Mouse (Mus musculus): ENCODE data around the gene Zfp106. TPM values are rescaled to one million over a fixed set of nuclear protein-coding genes. Genes with fewer than 3 reads are reported as not detected.

Gene Zfp106
- 38.7 and 41.0 TPM in 2 replicates for polyA plus RNA-seq (2015; fragmentation: Nextera tagmentation; extraction: Ambion mirVana)

DNA sequence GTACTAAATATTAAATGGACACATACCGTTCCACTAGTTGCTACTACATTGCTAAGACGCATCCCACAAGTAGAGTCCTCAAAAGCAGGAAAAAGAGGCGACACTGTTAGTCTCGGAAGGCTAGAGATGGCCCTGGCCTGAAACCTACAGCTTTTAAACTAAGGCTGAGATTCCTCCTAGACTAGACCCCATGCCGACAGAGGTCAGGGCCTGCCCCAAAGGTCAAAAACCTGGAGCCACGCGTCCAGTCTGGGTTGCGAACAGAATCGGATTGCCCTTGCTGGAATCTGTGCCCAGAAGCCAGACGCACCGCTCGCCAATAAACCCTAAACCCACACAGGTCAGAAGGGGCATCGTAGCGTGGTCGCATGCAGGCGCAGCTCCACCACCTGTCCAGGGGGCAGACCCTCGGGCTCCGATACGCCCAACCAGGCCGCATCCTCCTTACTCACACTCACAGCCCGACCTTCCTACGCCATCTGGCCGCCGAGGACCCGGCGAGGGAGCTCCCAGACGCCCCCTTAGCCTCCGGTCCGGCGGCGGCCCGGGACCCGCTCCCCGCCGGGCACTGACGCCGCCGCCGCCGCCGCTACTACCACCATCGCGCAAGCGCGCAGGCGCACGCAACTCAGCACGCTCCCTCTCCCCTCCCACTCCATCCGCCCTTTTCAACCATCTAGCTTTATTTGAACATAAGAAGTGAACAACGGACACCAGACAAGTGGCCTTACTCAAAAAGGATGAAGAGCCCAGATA is at the start of gene Zfp106:
Zfp106 (minus strand) TSS at position 609 of the 756 bp plus-strand sequence.
- Histone ChIP-seq H3K4me1 (ENCODE audit: control insufficient read depth, insufficient read depth, low read length) (peaks cover under 1% of the 10 kb centered on the region), H3K27ac (ENCODE audit: low read length) (peak within 1 kb of the TSS; percentile 65; the same call in 1 of the 2 replicates), H3K36me3 (ENCODE audit: control insufficient read depth, insufficient read depth, low read length) (no peaks in the 10 kb centered on the region), H3K9me3 (replicated peaks; ENCODE audit: control insufficient read depth, low read length) (no peaks in the 10 kb centered on the region), H3K4me2 (ENCODE audit: low read depth, low read length) (peak within 1 kb of the TSS; percentile 72), H3K27me3 (ENCODE audit: control insufficient read depth, insufficient read depth, low read length) (no peaks in the 10 kb centered on the region), H3K4me3 (replicated peaks; ENCODE audit: low read length) (peak within 1 kb of the TSS; percentile 73), H3K9ac (ENCODE audit: low read length) (peak within 1 kb of the TSS; percentile 88)
- WGBS, result under 1% methylated on average over 50 of the region's 50 CpGs
- ATAC-seq (ENCODE audit: insufficient read depth, low FRiP score), result peak; percentile 80

DNA sequence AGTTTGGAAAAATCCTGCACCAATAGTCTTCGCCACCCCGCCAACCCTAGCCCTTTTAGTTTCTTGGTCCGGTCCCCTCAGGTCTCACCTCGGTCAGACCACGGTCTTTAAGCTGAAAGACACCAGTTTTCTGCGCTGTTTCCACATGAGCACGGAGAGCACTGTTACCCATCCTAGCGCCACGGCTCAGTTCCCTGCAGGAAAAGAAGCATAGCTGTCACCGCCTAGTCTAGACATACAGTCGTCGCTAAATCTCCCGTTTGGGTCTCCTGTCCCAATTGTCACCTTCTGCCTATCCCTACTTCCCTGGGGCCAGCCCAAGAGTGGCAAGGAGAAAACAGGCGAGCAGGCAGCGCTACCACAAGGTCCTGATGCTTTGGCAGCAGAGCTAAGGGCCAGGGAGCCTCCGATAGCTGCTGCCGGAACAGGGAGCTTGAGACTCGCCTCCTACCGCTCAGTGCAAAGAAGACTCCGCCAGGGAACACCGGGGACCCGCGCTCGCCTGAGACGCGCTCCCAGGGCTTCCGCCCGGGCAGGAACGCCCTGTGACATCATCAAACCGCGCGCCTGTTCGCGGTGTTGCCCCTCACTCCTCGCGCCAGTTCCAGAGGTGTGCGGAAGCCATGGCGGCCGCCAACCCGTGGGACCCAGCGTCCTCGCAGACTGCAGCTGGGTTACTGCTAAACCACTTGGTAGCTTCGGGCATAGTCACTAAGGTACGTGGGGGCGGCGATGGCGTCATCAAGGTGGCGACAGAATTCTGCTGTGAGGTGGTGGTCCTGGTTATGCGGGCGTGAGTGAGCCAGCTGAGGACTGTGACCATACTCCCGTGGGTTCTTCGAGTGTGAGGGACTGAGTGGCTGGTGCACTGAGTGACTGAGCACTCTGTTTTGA is 45.4 kb upstream of the Zfp106 start, which contains the start of the genes Haus2 and Lrrc57:
Haus2 (plus strand) TSS at position 554 of the 894 bp plus-strand sequence.
Lrrc57 (minus strand) TSS at position 691 of the 894 bp plus-strand sequence.
- Histone ChIP-seq H3K27me3 (ENCODE audit: control insufficient read depth, insufficient read depth, low read length) (no peaks in the 10 kb centered on the region), H3K36me3 (ENCODE audit: control insufficient read depth, insufficient read depth, low read length) (peaks cover 6% of the 10 kb centered on the region; the same call in 1 of the 2 replicates), H3K27ac (ENCODE audit: low read length) (peak within 1 kb of the TSS; percentile 94), H3K4me3 (replicated peaks; ENCODE audit: low read length) (peak within 1 kb of the TSS; percentile 95), H3K4me2 (ENCODE audit: low read depth, low read length) (peak within 1 kb of the TSS; percentile 93), H3K9me3 (replicated peaks; ENCODE audit: control insufficient read depth, low read length) (no peaks in the 10 kb centered on the region), H3K4me1 (ENCODE audit: control insufficient read depth, insufficient read depth, low read length) (peaks cover 7% of the 10 kb centered on the region), H3K9ac (ENCODE audit: low read length) (peak within 1 kb of the TSS; percentile 94)
- WGBS, result under 1% methylated on average over 52 of the region's 52 CpGs
- peak; percentile 97 for ATAC-seq (ENCODE audit: insufficient read depth, low FRiP score)

DNA sequence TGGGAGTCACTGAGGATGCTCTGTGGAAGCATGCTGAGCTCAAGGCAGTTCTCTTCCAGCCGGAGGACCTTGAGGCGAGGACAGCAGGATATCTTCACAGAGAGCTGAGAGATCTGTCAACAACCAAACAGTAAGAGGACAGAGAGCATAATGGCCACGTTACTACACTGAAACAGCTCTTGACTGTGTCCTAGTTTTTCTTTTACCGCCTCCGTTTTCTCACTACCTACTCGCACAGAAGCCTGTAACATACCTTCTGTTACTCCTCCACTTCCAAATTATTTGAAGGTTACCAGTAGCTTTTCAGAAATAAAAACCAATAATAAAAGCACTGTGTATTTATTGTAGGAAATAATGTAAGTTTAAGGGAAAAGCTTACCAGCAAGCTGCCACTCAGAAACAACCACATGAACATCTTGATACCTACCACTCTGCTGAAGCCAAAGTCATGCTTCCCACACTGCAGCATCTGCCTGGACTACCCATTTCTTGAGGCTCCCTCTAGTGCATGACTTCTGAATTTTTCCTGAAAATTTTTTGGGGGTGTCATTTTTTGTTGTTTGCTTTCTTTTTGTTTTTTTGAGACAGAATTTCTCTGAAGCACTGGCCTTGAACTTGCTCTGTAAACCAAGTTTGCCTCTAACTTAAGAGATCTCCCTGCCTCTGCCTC is 42.5 kb upstream of the Zfp106 start:
- no peak overlapping the region for H3K27ac ChIP-seq (ENCODE audit: low read length)
- H3K4me2 ChIP-seq (ENCODE audit: low read depth, low read length), result no peak overlapping the region
- H3K27me3 ChIP-seq (ENCODE audit: control insufficient read depth, insufficient read depth, low read length), result no peaks in the 10 kb centered on the region
- H3K9me3 ChIP-seq (replicated peaks; ENCODE audit: control insufficient read depth, low read length), result no peaks in the 10 kb centered on the region
- H3K4me3 ChIP-seq (replicated peaks; ENCODE audit: low read length), result no peak overlapping the region
- ATAC-seq (ENCODE audit: insufficient read depth, low FRiP score), result no peak
- WGBS, result 83% methylated on average over 6 of the region's 6 CpGs
- H3K9ac ChIP-seq (ENCODE audit: low read length), result no peak overlapping the region
- peaks cover 7% of the 10 kb centered on the region for H3K4me1 ChIP-seq (ENCODE audit: control insufficient read depth, insufficient read depth, low read length)
- H3K36me3 ChIP-seq (ENCODE audit: control insufficient read depth, insufficient read depth, low read length), result peaks cover 2% of the 10 kb centered on the region; the same call in 1 of the 2 replicates

DNA sequence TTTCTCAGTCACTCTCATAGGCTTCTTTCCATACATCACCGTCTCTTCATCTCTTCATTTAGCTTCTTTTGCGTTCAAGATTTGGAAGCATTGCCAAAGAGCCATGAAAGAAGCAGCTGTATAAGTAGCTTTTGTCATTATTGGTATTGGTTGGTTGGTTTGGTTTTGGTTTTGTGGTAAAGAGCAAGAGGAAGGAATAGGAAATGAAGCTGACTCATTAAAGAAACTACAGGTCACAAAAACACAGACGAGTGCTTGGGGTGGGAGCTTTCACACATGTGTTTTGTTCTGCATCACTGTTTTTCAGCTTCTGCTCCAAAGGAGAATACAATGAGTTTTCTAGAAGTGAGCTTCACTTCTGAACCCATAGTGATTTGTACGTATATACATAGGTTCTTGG is 35.9 kb upstream of the Zfp106 start:
- Histone ChIP-seq H3K9me3 (replicated peaks; ENCODE audit: control insufficient read depth, low read length) (no peaks in the 10 kb centered on the region), H3K27ac (ENCODE audit: low read length) (no peak overlapping the region), H3K4me2 (ENCODE audit: low read depth, low read length) (no peak overlapping the region), H3K27me3 (ENCODE audit: control insufficient read depth, insufficient read depth, low read length) (no peaks in the 10 kb centered on the region), H3K9ac (ENCODE audit: low read length) (no peak overlapping the region), H3K36me3 (ENCODE audit: control insufficient read depth, insufficient read depth, low read length) (peaks cover 17% of the 10 kb centered on the region), H3K4me1 (ENCODE audit: control insufficient read depth, insufficient read depth, low read length) (no peaks in the 10 kb centered on the region), H3K4me3 (replicated peaks; ENCODE audit: low read length) (no peak overlapping the region)
- 90% methylated on average over 4 of the region's 4 CpGs for WGBS
- no peak for ATAC-seq (ENCODE audit: insufficient read depth, low FRiP score)

DNA sequence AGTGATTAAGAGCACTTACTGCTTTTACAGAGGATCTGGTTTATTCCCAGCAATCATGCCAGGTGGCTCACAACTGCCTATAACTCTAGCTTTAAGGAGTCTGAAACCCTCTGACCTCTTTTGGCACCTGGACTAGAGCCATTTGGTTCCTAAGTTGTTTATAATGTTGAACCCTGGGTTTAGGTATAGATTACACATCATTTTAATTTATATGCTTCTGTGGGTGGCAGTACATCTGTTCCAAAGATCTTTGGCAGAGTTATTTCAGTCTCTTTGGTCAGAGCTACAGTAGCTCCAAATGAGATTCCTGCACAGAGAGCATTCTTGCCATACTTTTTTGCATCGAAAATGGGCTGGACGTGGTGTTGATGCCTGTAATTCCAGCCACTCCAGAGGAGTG is 34.1 kb upstream of the Zfp106 start:
- Histone ChIP-seq H3K4me3 (replicated peaks; ENCODE audit: low read length) (no peak overlapping the region), H3K27me3 (ENCODE audit: control insufficient read depth, insufficient read depth, low read length) (no peaks in the 10 kb centered on the region), H3K9ac (ENCODE audit: low read length) (no peak overlapping the region), H3K4me1 (ENCODE audit: control insufficient read depth, insufficient read depth, low read length) (no peaks in the 10 kb centered on the region), H3K27ac (ENCODE audit: low read length) (no peak overlapping the region), H3K4me2 (ENCODE audit: low read depth, low read length) (no peak overlapping the region), H3K36me3 (ENCODE audit: control insufficient read depth, insufficient read depth, low read length) (peaks cover 17% of the 10 kb centered on the region), H3K9me3 (replicated peaks; ENCODE audit: control insufficient read depth, low read length) (no peaks in the 10 kb centered on the region)
- ATAC-seq (ENCODE audit: insufficient read depth, low FRiP score), result no peak
- 79% methylated on average over 2 of the region's 2 CpGs for WGBS

DNA sequence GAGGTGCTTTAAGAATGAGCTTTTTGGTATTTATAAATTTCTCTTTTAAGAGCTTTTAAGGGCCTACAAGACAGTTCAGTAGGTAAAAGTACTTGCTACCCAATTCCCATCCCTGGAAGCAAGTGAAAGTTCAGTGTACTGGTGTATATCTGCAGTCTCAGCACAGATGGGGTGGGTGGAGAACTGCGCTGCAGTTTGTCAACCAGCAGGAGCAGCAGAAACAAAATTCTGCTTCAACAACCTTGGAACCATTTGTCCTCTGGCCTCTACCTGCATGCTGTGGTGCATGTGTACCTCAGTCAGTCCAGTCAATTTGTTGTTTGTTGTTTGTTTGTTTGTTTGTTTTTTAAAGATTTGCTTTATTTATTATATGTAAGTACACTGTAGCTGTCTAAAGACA is 28.6 kb upstream of the Zfp106 start:
- Histone ChIP-seq H3K36me3 (ENCODE audit: control insufficient read depth, insufficient read depth, low read length) (peaks cover 10% of the 10 kb centered on the region; the same call in 1 of the 2 replicates), H3K27ac (ENCODE audit: low read length) (no peak overlapping the region), H3K4me3 (replicated peaks; ENCODE audit: low read length) (no peak overlapping the region), H3K27me3 (ENCODE audit: control insufficient read depth, insufficient read depth, low read length) (no peaks in the 10 kb centered on the region), H3K4me1 (ENCODE audit: control insufficient read depth, insufficient read depth, low read length) (no peaks in the 10 kb centered on the region), H3K4me2 (ENCODE audit: low read depth, low read length) (no peak overlapping the region), H3K9me3 (replicated peaks; ENCODE audit: control insufficient read depth, low read length) (no peaks in the 10 kb centered on the region), H3K9ac (ENCODE audit: low read length) (no peak overlapping the region)
- WGBS, result 97% methylated on average over 1 of the region's 1 CpGs
- ATAC-seq (ENCODE audit: insufficient read depth, low FRiP score), result no peak

DNA sequence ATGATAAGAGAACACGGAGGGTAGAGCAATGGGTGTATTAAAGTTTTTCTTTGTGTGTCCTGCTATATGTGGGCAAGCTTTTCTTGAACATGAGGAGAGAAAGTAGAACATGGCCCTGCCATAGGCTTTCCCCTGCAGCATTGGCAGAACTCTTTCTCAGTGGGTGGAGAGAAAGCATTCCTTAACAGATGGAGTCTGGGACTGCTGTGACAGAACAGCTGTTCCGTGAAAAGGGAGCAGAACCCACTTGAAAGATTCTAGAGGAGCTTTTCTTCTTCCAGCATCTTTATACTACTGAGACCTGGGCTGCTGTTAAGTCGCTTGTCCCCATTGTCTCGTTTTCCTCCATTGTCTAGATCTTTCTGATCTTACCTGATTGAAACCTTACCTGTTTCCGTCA is 26.1 kb upstream of the Zfp106 start:
- no peaks in the 10 kb centered on the region for H3K4me1 ChIP-seq (ENCODE audit: control insufficient read depth, insufficient read depth, low read length)
- H3K9ac ChIP-seq (ENCODE audit: low read length), result no peak overlapping the region
- no peaks in the 10 kb centered on the region for H3K9me3 ChIP-seq (replicated peaks; ENCODE audit: control insufficient read depth, low read length)
- no peak overlapping the region for H3K4me2 ChIP-seq (ENCODE audit: low read depth, low read length)
- WGBS, result 76% methylated on average over 5 of the region's 5 CpGs
- no peak overlapping the region for H3K4me3 ChIP-seq (replicated peaks; ENCODE audit: low read length)
- H3K36me3 ChIP-seq (ENCODE audit: control insufficient read depth, insufficient read depth, low read length), result peaks cover 13% of the 10 kb centered on the region
- no peak for ATAC-seq (ENCODE audit: insufficient read depth, low FRiP score)
- no peak overlapping the region for H3K27ac ChIP-seq (ENCODE audit: low read length)
- H3K27me3 ChIP-seq (ENCODE audit: control insufficient read depth, insufficient read depth, low read length), result no peaks in the 10 kb centered on the region

DNA sequence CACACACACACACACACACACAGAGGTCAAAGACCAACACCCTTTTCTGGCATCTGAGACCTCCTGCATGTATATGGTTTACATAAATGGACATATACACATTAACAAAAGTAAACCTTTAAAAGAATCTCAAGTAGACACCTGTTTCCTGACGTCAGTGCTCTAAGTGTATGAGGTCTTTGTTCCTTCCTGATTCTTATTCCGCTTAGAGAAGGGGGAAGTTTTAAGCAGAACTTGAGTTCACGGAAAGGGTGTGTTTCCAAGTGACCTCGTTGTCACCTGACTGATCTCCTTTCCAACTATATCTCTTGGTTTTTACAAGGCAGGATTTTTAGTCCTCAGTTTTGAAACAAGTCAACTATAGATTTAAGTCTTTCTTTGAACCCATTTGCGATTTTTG is 14.6 kb upstream of the Zfp106 start:
- H3K4me1 ChIP-seq (ENCODE audit: control insufficient read depth, insufficient read depth, low read length), result 0 out of 2 replicates have a peak, but pooled peaks cover 2% of the 10 kb centered on the region
- no peaks in the 10 kb centered on the region for H3K27me3 ChIP-seq (ENCODE audit: control insufficient read depth, insufficient read depth, low read length)
- H3K36me3 ChIP-seq (ENCODE audit: control insufficient read depth, insufficient read depth, low read length), result no peaks in the 10 kb centered on the region
- H3K9ac ChIP-seq (ENCODE audit: low read length), result no peak overlapping the region
- ATAC-seq (ENCODE audit: insufficient read depth, low FRiP score), result no peak
- WGBS, result 53% methylated on average over 5 of the region's 5 CpGs
- H3K27ac ChIP-seq (ENCODE audit: low read length), result no peak overlapping the region
- H3K9me3 ChIP-seq (replicated peaks; ENCODE audit: control insufficient read depth, low read length), result no peaks in the 10 kb centered on the region
- no peak overlapping the region for H3K4me3 ChIP-seq (replicated peaks; ENCODE audit: low read length)
- H3K4me2 ChIP-seq (ENCODE audit: low read depth, low read length), result no peak overlapping the region

Data from stomach, embryonic 16.5 days (tissue).